Mouse (Mus musculus): Measurements from ENCODE around the gene Sbf1. TPM values are rescaled to one million over a fixed set of nuclear protein-coding genes. Genes with fewer than 3 reads are reported as not detected.

The Sbf1 gene
- polyA plus RNA-seq, 1 experiment from 2014 or later = 80.6 TPM

DNA sequence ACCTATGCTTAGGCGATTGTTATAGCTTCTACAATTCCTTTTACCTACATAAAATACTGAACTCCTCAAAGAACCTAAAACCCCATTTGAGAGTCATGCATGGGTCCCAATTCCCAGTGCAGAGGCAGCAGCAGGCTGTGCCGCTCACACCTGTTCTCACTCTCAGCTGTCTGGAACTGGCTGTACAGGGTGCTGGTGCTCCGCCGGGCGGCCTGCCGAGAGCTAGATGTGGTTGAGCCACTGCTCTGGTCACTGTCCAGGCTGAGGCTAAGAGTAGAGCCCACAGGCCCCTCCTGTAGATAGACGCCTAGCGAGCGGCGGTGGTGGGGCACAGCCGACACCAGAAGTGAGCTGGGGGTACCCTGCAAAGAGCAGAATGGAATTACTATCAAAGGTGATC, 25.7 kb downstream of the Sbf1 start:
- Histone ChIP-seq H3K36me3 (replicated peaks) (peaks cover 98% of the 10 kb centered on the region), H3K27me3 (replicated peaks; ENCODE audit: low read depth, poor library complexity, severe bottlenecking) (no peaks in the 10 kb centered on the region), H3K4me3 (no peak overlapping the region), H3K27ac (replicated peaks) (no peak overlapping the region), H3K4me1 (no peaks in the 10 kb centered on the region), H3K9me3 (no peaks in the 10 kb centered on the region)
- 95% methylated on average over 11 of the region's 11 CpGs for WGBS
- no peak for DNase-seq (ENCODE audit: low spot score)

DNA sequence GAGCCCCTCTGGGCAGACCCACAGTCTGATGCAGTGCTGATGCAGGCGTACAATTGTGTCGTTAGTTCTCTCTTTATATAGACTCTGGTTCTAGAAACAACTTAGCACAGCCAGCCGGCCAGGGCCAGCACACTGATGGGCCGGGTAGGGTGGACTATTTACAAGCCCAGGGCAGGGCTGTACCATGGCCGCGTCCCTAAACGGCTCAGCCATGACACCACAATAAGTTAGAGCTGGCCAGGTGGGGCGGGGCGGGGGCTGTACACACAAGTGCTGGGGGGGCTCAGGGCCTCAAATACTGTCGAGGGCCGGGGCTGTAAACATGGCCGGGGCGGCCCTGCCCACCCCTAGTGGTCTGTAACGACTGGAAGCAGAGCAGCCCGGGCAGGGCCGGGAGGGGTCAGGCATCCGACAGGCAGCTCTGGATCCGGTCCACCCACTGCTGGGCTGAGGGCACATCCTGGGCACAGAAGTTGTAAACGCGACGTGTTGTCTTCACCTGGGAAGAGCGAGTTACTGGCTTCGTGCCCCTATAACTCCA, 26.8 kb downstream of the Sbf1 start:
- no peaks in the 10 kb centered on the region for H3K9me3 ChIP-seq
- WGBS = 92% methylated on average over 23 of the region's 23 CpGs
- no peaks in the 10 kb centered on the region for H3K27me3 ChIP-seq (replicated peaks; ENCODE audit: low read depth, poor library complexity, severe bottlenecking)
- H3K4me1 ChIP-seq = no peaks in the 10 kb centered on the region
- no peak overlapping the region for H3K4me3 ChIP-seq
- no peak for DNase-seq (ENCODE audit: low spot score)
- peaks cover 98% of the 10 kb centered on the region for H3K36me3 ChIP-seq (replicated peaks)
- no peak overlapping the region for H3K27ac ChIP-seq (replicated peaks)

DNA sequence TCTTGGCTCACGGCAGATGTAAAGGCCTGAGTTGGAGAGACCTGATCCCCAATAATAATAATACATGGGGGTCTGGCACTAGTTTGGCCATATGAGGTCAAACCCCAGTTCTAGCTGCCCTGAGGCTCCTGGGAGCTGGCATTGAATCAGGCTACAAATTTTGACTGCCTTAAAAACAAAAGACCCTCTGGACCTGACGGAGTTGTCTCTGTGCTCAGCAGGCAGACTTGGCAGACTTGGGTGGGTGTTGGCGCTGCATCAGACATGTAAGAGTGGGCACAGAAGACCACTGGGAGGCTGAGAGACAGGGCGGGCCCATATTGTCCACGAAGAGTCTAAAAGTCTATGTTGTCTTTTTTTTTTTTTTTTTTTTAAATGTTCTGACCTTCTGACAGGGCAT, 28.5 kb downstream of the Sbf1 start:
- no peak overlapping the region for H3K4me3 ChIP-seq
- 96% methylated on average over 5 of the region's 5 CpGs for WGBS
- no peak for DNase-seq (ENCODE audit: low spot score)
- no peaks in the 10 kb centered on the region for H3K9me3 ChIP-seq
- H3K4me1 ChIP-seq = no peaks in the 10 kb centered on the region
- H3K27me3 ChIP-seq (replicated peaks; ENCODE audit: low read depth, poor library complexity, severe bottlenecking) = no peaks in the 10 kb centered on the region
- no peak overlapping the region for H3K27ac ChIP-seq (replicated peaks)
- H3K36me3 ChIP-seq (replicated peaks) = peaks cover 98% of the 10 kb centered on the region

DNA sequence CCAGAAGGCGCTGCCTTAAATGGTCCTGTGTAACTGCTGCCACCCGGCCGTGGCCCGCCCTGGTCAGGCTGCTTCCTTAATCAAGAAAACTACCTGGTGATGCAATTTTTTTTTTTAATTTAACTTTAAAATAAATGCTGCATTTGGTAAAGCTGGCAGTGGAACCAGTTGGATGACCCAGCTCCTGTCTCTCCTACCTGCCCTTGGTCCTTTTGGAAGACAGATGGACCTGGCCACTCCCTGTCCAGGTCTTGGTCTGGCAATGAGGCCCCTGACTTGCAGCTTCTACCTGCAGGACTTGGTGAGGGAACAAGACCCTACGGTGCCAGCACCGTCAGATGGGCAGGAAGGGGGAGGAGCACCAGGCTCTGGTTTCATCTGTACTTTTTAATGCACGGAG, 29.0 kb downstream of the Sbf1 start:
- DNase-seq (ENCODE audit: low spot score) = no peak
- no peak overlapping the region for H3K27ac ChIP-seq (replicated peaks)
- H3K9me3 ChIP-seq = no peaks in the 10 kb centered on the region
- no peaks in the 10 kb centered on the region for H3K27me3 ChIP-seq (replicated peaks; ENCODE audit: low read depth, poor library complexity, severe bottlenecking)
- no peak overlapping the region for H3K4me3 ChIP-seq
- no peaks in the 10 kb centered on the region for H3K4me1 ChIP-seq
- WGBS = 88% methylated on average over 7 of the region's 7 CpGs
- H3K36me3 ChIP-seq (replicated peaks) = peaks cover 98% of the 10 kb centered on the region

DNA sequence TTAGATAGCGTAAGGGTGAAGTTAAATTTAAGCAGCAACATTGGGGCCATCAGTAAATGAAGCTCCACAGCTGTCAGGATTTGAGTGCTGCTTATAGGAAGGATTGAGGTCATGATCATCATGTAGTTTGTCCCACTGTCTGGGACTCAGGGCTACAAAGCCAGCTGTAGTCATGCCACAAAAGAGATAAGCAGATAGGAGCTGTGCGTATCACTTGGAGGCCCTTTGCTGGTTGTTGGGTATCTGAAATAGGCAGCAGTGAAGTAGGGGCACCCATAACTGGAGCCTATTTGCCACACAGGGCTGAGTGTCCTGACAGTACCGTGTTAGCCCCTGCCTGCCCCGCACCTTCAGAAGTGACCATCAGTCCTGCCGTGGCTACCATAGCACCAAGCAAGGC, 29.6 kb downstream of the Sbf1 start:
- DNase-seq (ENCODE audit: low spot score) = no peak
- WGBS = 93% methylated on average over 5 of the region's 5 CpGs
- H3K4me1 ChIP-seq = no peaks in the 10 kb centered on the region
- peaks cover 98% of the 10 kb centered on the region for H3K36me3 ChIP-seq (replicated peaks)
- H3K4me3 ChIP-seq = no peak overlapping the region
- H3K27me3 ChIP-seq (replicated peaks; ENCODE audit: low read depth, poor library complexity, severe bottlenecking) = no peaks in the 10 kb centered on the region
- H3K27ac ChIP-seq (replicated peaks) = no peak overlapping the region
- no peaks in the 10 kb centered on the region for H3K9me3 ChIP-seq

DNA sequence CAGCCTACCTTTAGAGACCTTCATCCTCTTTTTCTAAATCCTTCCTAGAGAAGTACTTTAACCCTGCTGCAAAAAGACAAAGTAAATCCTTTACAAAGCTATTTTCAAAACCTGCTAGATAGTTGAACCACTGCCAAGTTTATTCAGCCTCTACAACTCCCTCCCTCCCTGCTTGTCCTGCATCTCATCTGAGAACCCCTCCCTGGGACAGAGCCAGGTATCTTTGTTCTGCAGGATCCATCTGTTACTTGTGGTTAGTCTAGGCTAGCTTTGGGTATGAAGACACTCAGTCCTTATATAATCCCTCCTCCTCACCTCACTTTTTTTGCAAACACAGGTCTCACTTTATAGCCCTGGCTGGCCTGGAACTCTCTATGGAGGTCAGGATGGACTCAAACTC, 30.1 kb downstream of the Sbf1 start:
- Histone ChIP-seq H3K4me1 (no peaks in the 10 kb centered on the region), H3K36me3 (replicated peaks) (peaks cover 98% of the 10 kb centered on the region), H3K27ac (replicated peaks) (no peak overlapping the region), H3K27me3 (replicated peaks; ENCODE audit: low read depth, poor library complexity, severe bottlenecking) (no peaks in the 10 kb centered on the region), H3K4me3 (no peak overlapping the region), H3K9me3 (no peaks in the 10 kb centered on the region)
- no peak for DNase-seq (ENCODE audit: low spot score)

DNA sequence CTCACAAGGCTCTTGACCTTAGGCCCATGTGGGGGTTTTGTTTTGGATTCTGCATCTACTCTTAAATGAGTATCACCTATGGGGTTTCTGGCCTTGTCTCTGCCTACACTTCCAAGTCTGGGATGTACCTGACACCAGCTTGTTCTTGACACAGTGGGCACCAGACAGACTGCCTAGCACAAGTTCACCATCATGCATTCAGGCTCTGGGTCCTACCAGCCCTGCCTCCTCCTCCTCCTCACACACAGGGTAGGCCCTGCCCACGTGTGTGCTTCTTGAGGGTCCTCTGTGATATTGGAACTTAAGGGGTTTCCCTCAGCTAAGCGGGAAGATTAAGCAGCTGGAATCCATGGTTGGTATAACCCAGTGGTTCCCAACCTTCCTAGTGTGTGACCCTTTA, 31.0 kb downstream of the Sbf1 start:
- Histone ChIP-seq H3K4me1 (no peaks in the 10 kb centered on the region), H3K27me3 (replicated peaks; ENCODE audit: low read depth, poor library complexity, severe bottlenecking) (no peaks in the 10 kb centered on the region), H3K4me3 (no peak overlapping the region), H3K9me3 (no peaks in the 10 kb centered on the region), H3K36me3 (replicated peaks) (peaks cover 98% of the 10 kb centered on the region), H3K27ac (replicated peaks) (no peak overlapping the region)
- WGBS = 89% methylated on average over 2 of the region's 2 CpGs
- no peak for DNase-seq (ENCODE audit: low spot score)

DNA sequence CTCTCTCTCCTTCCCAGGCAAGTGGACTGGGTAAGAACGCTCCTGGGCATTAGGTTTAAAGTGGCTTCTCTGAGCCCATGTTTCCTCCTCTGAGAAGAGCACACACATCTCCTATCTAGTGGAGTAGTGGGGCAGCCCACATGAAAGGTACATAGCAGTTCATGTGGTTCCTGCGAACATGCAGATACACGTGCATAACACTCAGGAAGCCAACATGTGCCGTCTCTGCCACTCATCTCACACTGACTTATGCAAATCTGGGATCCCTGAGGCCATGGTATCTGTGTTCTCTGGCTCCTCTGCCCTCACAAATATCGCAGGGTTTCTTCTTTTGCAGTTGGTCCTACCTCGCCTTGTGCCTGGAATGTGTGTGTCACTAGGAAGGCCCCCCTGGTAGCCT, 32.6 kb downstream of the Sbf1 start:
- no peak overlapping the region for H3K4me3 ChIP-seq
- DNase-seq (ENCODE audit: low spot score) = no peak
- H3K27me3 ChIP-seq (replicated peaks; ENCODE audit: low read depth, poor library complexity, severe bottlenecking) = no peaks in the 10 kb centered on the region
- H3K9me3 ChIP-seq = no peaks in the 10 kb centered on the region
- H3K36me3 ChIP-seq (replicated peaks) = peaks cover 98% of the 10 kb centered on the region
- no peaks in the 10 kb centered on the region for H3K4me1 ChIP-seq
- H3K27ac ChIP-seq (replicated peaks) = no peak overlapping the region
- 81% methylated on average over 6 of the region's 6 CpGs for WGBS

DNA sequence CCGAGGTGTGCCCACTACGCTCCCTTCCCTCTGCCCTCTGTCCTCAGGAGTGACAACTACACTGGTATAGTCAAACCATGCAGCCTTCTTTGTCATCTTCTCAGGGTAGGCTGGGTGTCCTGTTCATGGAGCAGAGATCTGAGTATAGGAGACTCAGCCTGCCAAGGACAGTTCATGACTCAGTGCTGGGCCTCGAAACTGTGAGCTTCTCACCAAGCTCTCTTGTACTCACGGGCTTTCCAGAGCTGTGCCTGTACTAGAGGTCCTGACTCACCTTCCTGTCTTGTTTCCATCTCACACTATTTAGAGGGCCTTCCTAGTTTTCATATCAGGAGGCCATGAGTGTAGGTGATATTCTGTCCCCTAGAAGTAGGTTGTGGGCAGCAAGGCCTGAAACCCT, 37.7 kb downstream of the Sbf1 start:
- H3K27ac ChIP-seq (replicated peaks) = no peak overlapping the region
- DNase-seq (ENCODE audit: low spot score) = no peak
- no peaks in the 10 kb centered on the region for H3K27me3 ChIP-seq (replicated peaks; ENCODE audit: low read depth, poor library complexity, severe bottlenecking)
- WGBS = 93% methylated on average over 4 of the region's 4 CpGs
- H3K9me3 ChIP-seq = no peaks in the 10 kb centered on the region
- peaks cover 89% of the 10 kb centered on the region for H3K36me3 ChIP-seq (replicated peaks)
- no peak overlapping the region for H3K4me3 ChIP-seq
- H3K4me1 ChIP-seq = no peaks in the 10 kb centered on the region

DNA sequence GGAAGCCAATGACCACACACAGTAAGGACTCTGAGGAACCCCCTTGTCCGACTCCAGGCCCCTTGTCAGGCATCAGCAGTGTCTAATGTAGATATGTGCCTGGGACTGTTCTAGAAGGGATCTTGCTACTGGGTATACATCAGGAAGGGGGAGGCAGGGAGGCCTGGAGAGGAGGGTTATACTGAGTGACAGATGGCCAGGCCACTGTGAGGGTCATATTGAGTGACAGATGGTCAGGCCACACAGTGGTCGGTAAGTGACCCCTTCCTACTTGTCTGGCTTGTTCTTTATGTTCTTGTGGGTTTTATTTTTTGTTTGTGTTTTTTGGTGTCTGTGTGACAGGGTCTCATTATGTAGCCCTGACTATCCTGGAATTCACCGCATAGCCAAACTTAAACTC, 39.6 kb downstream of the Sbf1 start:
- DNase-seq (ENCODE audit: low spot score) = no peak
- peaks cover 83% of the 10 kb centered on the region for H3K36me3 ChIP-seq (replicated peaks)
- no peak overlapping the region for H3K4me3 ChIP-seq
- no peaks in the 10 kb centered on the region for H3K27me3 ChIP-seq (replicated peaks; ENCODE audit: low read depth, poor library complexity, severe bottlenecking)
- no peaks in the 10 kb centered on the region for H3K9me3 ChIP-seq
- no peaks in the 10 kb centered on the region for H3K4me1 ChIP-seq
- 77% methylated on average over 3 of the region's 3 CpGs for WGBS
- H3K27ac ChIP-seq (replicated peaks) = no peak overlapping the region

DNA sequence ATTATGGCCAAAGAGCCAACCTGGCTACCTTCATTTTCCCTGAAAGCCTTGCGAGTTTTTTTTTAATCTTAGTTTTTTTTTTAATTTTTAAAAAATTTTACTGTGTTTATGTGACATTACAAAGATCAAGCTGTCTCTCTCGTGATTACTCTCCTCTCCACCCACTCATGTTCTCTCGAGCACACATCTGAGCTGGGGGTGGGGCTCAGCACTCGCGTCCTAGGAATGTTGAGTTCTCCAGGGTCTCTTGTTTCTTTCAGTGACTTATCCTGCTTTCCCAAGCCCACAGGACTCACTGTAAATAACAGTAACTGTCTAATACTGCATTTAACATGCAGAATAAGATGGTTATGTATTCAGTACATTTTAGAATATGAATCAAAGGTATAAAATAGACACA, 50.6 kb downstream of the Sbf1 start:
- H3K27me3 ChIP-seq (replicated peaks; ENCODE audit: low read depth, poor library complexity, severe bottlenecking) = no peaks in the 10 kb centered on the region
- peaks cover 65% of the 10 kb centered on the region for H3K36me3 ChIP-seq (replicated peaks)
- WGBS = 84% methylated on average over 5 of the region's 5 CpGs
- H3K27ac ChIP-seq (replicated peaks) = no peak overlapping the region
- no peaks in the 10 kb centered on the region for H3K9me3 ChIP-seq
- H3K4me3 ChIP-seq = no peak overlapping the region
- no peak for DNase-seq (ENCODE audit: low spot score)
- H3K4me1 ChIP-seq = no peaks in the 10 kb centered on the region

DNA sequence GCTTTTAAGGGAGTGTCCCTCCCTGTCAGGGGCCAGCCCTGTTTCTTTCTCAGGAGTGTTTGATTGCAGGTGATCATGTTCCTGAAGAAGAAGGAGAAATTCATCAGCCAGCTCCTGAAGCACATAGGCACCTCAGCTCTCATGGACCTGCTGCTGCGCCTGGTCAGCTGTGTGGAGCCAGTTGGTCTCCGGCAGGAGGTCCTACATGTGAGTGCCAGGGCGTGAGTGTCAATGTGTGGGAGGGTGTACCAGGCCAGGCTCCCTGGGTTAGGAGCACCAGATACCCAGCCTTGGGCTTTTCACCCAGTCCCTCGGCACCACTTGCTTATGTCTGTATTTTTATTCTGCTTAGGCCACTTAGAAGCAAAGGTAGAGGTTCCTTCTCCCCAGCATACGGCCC, 56.1 kb downstream of the Sbf1 start:
- 92% methylated on average over 5 of the region's 5 CpGs for WGBS
- H3K27ac ChIP-seq (replicated peaks) = no peak overlapping the region
- peaks cover 11% of the 10 kb centered on the region for H3K4me1 ChIP-seq
- H3K4me3 ChIP-seq = no peak overlapping the region
- H3K27me3 ChIP-seq (replicated peaks; ENCODE audit: low read depth, poor library complexity, severe bottlenecking) = no peaks in the 10 kb centered on the region
- no peak for DNase-seq (ENCODE audit: low spot score)
- no peaks in the 10 kb centered on the region for H3K9me3 ChIP-seq
- H3K36me3 ChIP-seq (replicated peaks) = peaks cover 62% of the 10 kb centered on the region

DNA sequence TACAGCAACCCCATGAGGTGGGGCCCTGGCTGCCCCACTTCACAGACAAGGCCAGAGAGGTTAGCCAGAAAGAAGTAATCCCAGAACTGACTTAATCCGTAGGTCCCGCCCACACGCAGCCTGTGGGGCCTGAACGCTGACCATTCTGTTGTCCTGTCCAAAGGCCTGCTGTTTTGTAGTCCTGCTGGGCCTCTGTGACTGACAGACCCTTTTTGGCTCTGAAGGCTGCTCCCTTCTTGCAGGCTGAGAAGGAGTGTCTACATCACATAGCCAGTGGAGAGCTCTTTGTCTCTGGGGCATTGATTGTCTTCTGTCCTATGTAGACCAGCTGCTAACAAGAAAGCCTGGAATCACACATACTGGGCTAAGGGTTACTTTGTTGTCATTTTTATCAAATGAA, 59.8 kb downstream of the Sbf1 start:
- Histone ChIP-seq H3K27me3 (replicated peaks; ENCODE audit: low read depth, poor library complexity, severe bottlenecking) (no peaks in the 10 kb centered on the region), H3K27ac (replicated peaks) (peak overlapping the region; percentile 65), H3K36me3 (replicated peaks) (peaks cover 53% of the 10 kb centered on the region), H3K4me1 (peaks cover 11% of the 10 kb centered on the region), H3K4me3 (no peak overlapping the region), H3K9me3 (no peaks in the 10 kb centered on the region)
- 60% methylated on average over 4 of the region's 4 CpGs for WGBS
- peak; percentile 12 for DNase-seq (ENCODE audit: low spot score)

DNA sequence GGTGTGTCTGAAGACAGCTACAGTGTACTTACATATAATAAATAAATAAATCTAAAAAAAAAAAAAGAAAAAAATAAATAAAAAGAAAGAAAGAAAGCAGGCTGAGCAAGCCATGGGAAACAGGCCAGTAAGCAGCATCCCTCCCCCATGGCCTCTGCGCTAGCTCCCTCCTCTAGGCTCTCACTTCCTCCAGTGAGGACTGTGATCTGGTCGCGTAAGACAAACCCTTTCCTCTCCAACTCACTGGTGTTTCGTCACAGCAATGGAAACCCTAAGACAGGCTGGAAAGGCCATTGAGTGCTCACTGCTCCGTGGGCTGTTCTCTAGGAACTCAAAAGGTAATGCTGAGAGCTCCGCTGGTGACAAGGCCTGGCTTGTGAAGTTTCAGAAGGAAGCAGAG, 66.0 kb downstream of the Sbf1 start:
- Histone ChIP-seq H3K4me3 (no peak overlapping the region), H3K9me3 (no peaks in the 10 kb centered on the region), H3K4me1 (no peaks in the 10 kb centered on the region), H3K27ac (replicated peaks) (no peak overlapping the region), H3K27me3 (replicated peaks; ENCODE audit: low read depth, poor library complexity, severe bottlenecking) (no peaks in the 10 kb centered on the region), H3K36me3 (replicated peaks) (peaks cover 26% of the 10 kb centered on the region)
- DNase-seq (ENCODE audit: low spot score) = no peak
- 87% methylated on average over 6 of the region's 6 CpGs for WGBS
